10 mouse cellular contexts compared by ENCODE assay signal in the genomic region with DNA sequence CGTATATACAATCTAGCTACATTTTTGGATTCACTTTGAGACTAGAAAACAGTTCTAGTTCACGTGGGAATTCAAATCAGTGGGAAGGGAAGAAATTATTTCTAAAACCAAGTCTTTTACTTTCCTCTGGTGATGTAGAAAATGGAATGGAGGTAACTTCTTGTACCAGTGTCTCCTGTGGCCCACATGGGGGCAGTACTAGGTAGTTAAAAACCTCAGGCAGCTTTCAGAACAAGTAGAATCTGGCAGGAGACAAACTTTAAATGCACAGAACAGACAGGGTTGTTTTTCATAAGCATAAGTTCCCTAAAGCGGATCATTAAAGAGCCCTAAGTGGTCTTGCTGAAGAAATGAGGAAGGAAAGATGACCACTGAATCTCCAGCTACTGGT.
A peak's percentile ranks its signal among the peaks of the same experiment; 100 is the strongest.
DNase-seq lines count a peak whose midpoint lies in the region; ATAC-seq lines count a peak whose summit lies in the region.
"Had no signal": no experiment of that assay in that cellular context is flagged by ENCODE, and none has a peak within 500 bp of the region (broad histone marks: within the 10 kb centered on the region; RNA-seq: fewer than 3 reads in every experiment).

No protein-coding gene starts in this region.

- no peaks in the 10 kb centered on the region for H3K27me3 ChIP-seq in forebrain, embryonic 13.5 days
- no peaks in the 10 kb centered on the region for H3K27me3 ChIP-seq in intestine, embryonic 16.5 days (replicated peaks; ENCODE audit: control insufficient read depth, insufficient read depth, low read length)
- H3K27me3 ChIP-seq: heart, embryonic 15.5 days had no signal

- ATAC-seq in forebrain, embryonic 13.5 days = peak; percentile 89
- no peak for ATAC-seq in intestine, embryonic 16.5 days

- no peak overlapping the region for H3K27ac ChIP-seq in forebrain, embryonic 13.5 days
- H3K27ac ChIP-seq in intestine, embryonic 16.5 days (ENCODE audit: low read length) = no peak overlapping the region
- H3K27ac ChIP-seq: heart, embryonic 15.5 days; macrophage had no signal

- no peaks in the 10 kb centered on the region; the same call in 1 of the 2 replicates for H3K4me1 ChIP-seq in forebrain, embryonic 13.5 days
- H3K4me1 ChIP-seq in intestine, embryonic 16.5 days (ENCODE audit: control insufficient read depth, insufficient read depth, low read length) = no peaks in the 10 kb centered on the region
- H3K4me1 ChIP-seq: heart, embryonic 15.5 days had no signal

- H3K4me2 ChIP-seq in forebrain, embryonic 13.5 days = no peak overlapping the region
- no peak overlapping the region for H3K4me2 ChIP-seq in intestine, embryonic 16.5 days (ENCODE audit: low read depth, low read length)
- H3K4me2 ChIP-seq: heart, embryonic 15.5 days had no signal

- no peak overlapping the region for H3K9ac ChIP-seq in forebrain, embryonic 13.5 days
- H3K9ac ChIP-seq in intestine, embryonic 16.5 days (ENCODE audit: low read depth, low read length) = no peak overlapping the region
- H3K9ac ChIP-seq: heart, embryonic 15.5 days had no signal

- DNase-seq in kidney, postnatal 10 days = peak; percentile 30
- no peak for DNase-seq in kidney, adult 8-10 months
- DNase-seq in ZHBTc4 (ENCODE audit: low read depth, low spot score) (peak; percentile 39), MN1 (ENCODE audit: low spot score) (no peak)
- peak; percentile 25 to 48 for DNase-seq in left cerebral cortex, adult 9 months (ENCODE audit: low spot score in 2 of 2)
- DNase-seq in gastrocnemius, postnatal 14 days = no peak

- intact Hi-C loops in gastrocnemius, postnatal 14 days (cut with DNase I; ENCODE audit: low total_unique reads) = no loop called here

- 41% methylated on average over 3 of the region's 3 CpGs for WGBS in forebrain, embryonic 13.5 days
- 46% methylated on average over 3 of the region's 3 CpGs for WGBS in intestine, embryonic 16.5 days

- no peaks in the 10 kb centered on the region for H3K36me3 ChIP-seq in forebrain, embryonic 13.5 days (ENCODE audit: poor library complexity, severe bottlenecking)
- no peaks in the 10 kb centered on the region for H3K36me3 ChIP-seq in intestine, embryonic 16.5 days (ENCODE audit: control insufficient read depth, insufficient read depth, low read length)
- H3K36me3 ChIP-seq: heart, embryonic 15.5 days had no signal

- no peak overlapping the region for H3K4me3 ChIP-seq in forebrain, embryonic 13.5 days
- H3K4me3 ChIP-seq in intestine, embryonic 16.5 days (ENCODE audit: low read length) = no peak overlapping the region
- H3K4me3 ChIP-seq: heart, embryonic 15.5 days had no signal

- no peaks in the 10 kb centered on the region for H3K9me3 ChIP-seq in forebrain, embryonic 13.5 days (replicated peaks)
- H3K9me3 ChIP-seq in intestine, embryonic 16.5 days (ENCODE audit: control insufficient read depth, low read length) = no peaks in the 10 kb centered on the region
- H3K9me3 ChIP-seq: heart, embryonic 15.5 days had no signal

Comparison
In these comparisons a context has a peak if more than half of its experiments do, and no peak if none do; other contexts are left out.
1. DNase-seq: peak in kidney, postnatal 10 days (single experiment), ZHBTc4 (single experiment) and left cerebral cortex, adult 9 months (2 of 2); none in kidney, adult 8-10 months (0 of 2), MN1 (single experiment) and gastrocnemius, postnatal 14 days (single experiment).